Mouse (Mus musculus): ENCODE measurements at regions not wholly inside any gene's neighbourhood (a gene's known extent, or its start where the extent isn't known, plus 50 kb on each side); places are given as distances from the start of the nearest gene placed in this dataset.
"Not testable (repeated sequence)": the region's sequence is repeated elsewhere in the genome, so short reads cannot be mapped to it uniquely, and the experiment has no call there.

GRCm38 (mm10) chr5:18502831-18503230 lies 142.7 kb upstream of the Gnai1 start:
- no peaks in the 10 kb centered on the region for H3K27me3 ChIP-seq (ENCODE audit: low read depth, poor library complexity, severe bottlenecking)
- DNase-seq (ENCODE audit: low spot score) = no peak
- WGBS = 40% methylated on average over 12 of the region's 12 CpGs

GRCm38 (mm10) chr5:18494305-18494704 lies 134.2 kb upstream of the Gnai1 start:
- Histone ChIP-seq H3K27ac (replicated peaks) (no peak overlapping the region), H3K4me3 (no peak overlapping the region), H3K27me3 (ENCODE audit: low read depth, poor library complexity, severe bottlenecking) (no peaks in the 10 kb centered on the region), H3K9me3 (replicated peaks) (no peaks in the 10 kb centered on the region), H3K4me1 (no peaks in the 10 kb centered on the region), H3K36me3 (no peaks in the 10 kb centered on the region)
- WGBS = 91% methylated on average over 4 of the region's 4 CpGs
- no peak for DNase-seq (ENCODE audit: low spot score)

More at GRCm38 (mm10) chr5:18502831-18503230, 142.7 kb upstream of the Gnai1 start:
- 0 out of 2 replicates have a peak, but pooled peaks cover 2% of the 10 kb centered on the region for H3K4me1 ChIP-seq
- H3K27ac ChIP-seq (replicated peaks) = no peak overlapping the region
- H3K9me3 ChIP-seq (replicated peaks) = no peaks in the 10 kb centered on the region
- no peaks in the 10 kb centered on the region for H3K36me3 ChIP-seq
- no peak overlapping the region for H3K4me3 ChIP-seq

GRCm38 (mm10) chr5:18489709-18490108 lies 129.6 kb upstream of the Gnai1 start:
- Histone ChIP-seq H3K4me3 (no peak overlapping the region), H3K27me3 (ENCODE audit: low read depth, poor library complexity, severe bottlenecking) (no peaks in the 10 kb centered on the region), H3K36me3 (no peaks in the 10 kb centered on the region), H3K4me1 (no peaks in the 10 kb centered on the region), H3K9me3 (replicated peaks) (no peaks in the 10 kb centered on the region), H3K27ac (replicated peaks) (no peak overlapping the region)
- WGBS = 95% methylated on average over 3 of the region's 3 CpGs
- no peak for DNase-seq (ENCODE audit: low spot score)

- 38% methylated on average over 1 of the region's 1 CpGs for WGBS
- Histone ChIP-seq H3K4me1 (no peaks in the 10 kb centered on the region), H3K9me3 (replicated peaks) (no peaks in the 10 kb centered on the region), H3K27ac (replicated peaks) (no peak overlapping the region), H3K27me3 (ENCODE audit: low read depth, poor library complexity, severe bottlenecking) (no peaks in the 10 kb centered on the region), H3K36me3 (no peaks in the 10 kb centered on the region), H3K4me3 (no peak overlapping the region)
- DNase-seq (ENCODE audit: low spot score) = no peak
Measured at GRCm38 (mm10) chr5:18487076-18487772, 127.1 kb upstream of the Gnai1 start.

- no peak for DNase-seq (ENCODE audit: low spot score)
- no peak overlapping the region for H3K27ac ChIP-seq (replicated peaks)
- no peak overlapping the region for H3K4me3 ChIP-seq
- no peaks in the 10 kb centered on the region for H3K36me3 ChIP-seq
- no peaks in the 10 kb centered on the region for H3K9me3 ChIP-seq (replicated peaks)
- no peaks in the 10 kb centered on the region for H3K27me3 ChIP-seq (ENCODE audit: low read depth, poor library complexity, severe bottlenecking)
- H3K4me1 ChIP-seq = no peaks in the 10 kb centered on the region
Measured at GRCm38 (mm10) chr5:18484376-18484775, 124.2 kb upstream of the Gnai1 start.

GRCm38 (mm10) chr5:18478420-18478819 lies 118.3 kb upstream of the Gnai1 start:
- no peaks in the 10 kb centered on the region for H3K4me1 ChIP-seq
- no peaks in the 10 kb centered on the region for H3K36me3 ChIP-seq
- no peak for DNase-seq (ENCODE audit: low spot score)
- no peaks in the 10 kb centered on the region for H3K27me3 ChIP-seq (ENCODE audit: low read depth, poor library complexity, severe bottlenecking)
- no peaks in the 10 kb centered on the region for H3K9me3 ChIP-seq (replicated peaks)
- no peak overlapping the region for H3K27ac ChIP-seq (replicated peaks)
- 89% methylated on average over 7 of the region's 7 CpGs for WGBS
- H3K4me3 ChIP-seq = no peak overlapping the region

- H3K4me1 ChIP-seq = no peaks in the 10 kb centered on the region
- WGBS = 89% methylated on average over 6 of the region's 6 CpGs
- no peak overlapping the region for H3K4me3 ChIP-seq
- no peak overlapping the region for H3K27ac ChIP-seq (replicated peaks)
- H3K9me3 ChIP-seq (replicated peaks) = no peaks in the 10 kb centered on the region
- H3K27me3 ChIP-seq (ENCODE audit: low read depth, poor library complexity, severe bottlenecking) = no peaks in the 10 kb centered on the region
- DNase-seq (ENCODE audit: low spot score) = no peak
- H3K36me3 ChIP-seq = no peaks in the 10 kb centered on the region
Measured at GRCm38 (mm10) chr5:18477372-18478017, 117.3 kb upstream of the Gnai1 start.

GRCm38 (mm10) chr5:18472114-18472513 lies 112.0 kb upstream of the Gnai1 start:
- no peaks in the 10 kb centered on the region for H3K36me3 ChIP-seq
- no peak overlapping the region for H3K4me3 ChIP-seq
- H3K27me3 ChIP-seq (ENCODE audit: low read depth, poor library complexity, severe bottlenecking) = no peaks in the 10 kb centered on the region
- no peak for DNase-seq (ENCODE audit: low spot score)
- H3K9me3 ChIP-seq (replicated peaks) = no peaks in the 10 kb centered on the region
- no peak overlapping the region for H3K27ac ChIP-seq (replicated peaks)
- H3K4me1 ChIP-seq = no peaks in the 10 kb centered on the region

- H3K4me1 ChIP-seq = peaks cover 4% of the 10 kb centered on the region; the same call in 1 of the 2 replicates
- 90% methylated on average over 1 of the region's 1 CpGs for WGBS
- H3K27ac ChIP-seq (replicated peaks) = no peak overlapping the region
- H3K27me3 ChIP-seq (ENCODE audit: low read depth, poor library complexity, severe bottlenecking) = no peaks in the 10 kb centered on the region
- H3K9me3 ChIP-seq (replicated peaks) = no peaks in the 10 kb centered on the region
- H3K36me3 ChIP-seq = no peaks in the 10 kb centered on the region
- H3K4me3 ChIP-seq = no peak overlapping the region
- DNase-seq (ENCODE audit: low spot score) = no peak
Measured at GRCm38 (mm10) chr5:18457771-18458170, 97.6 kb upstream of the Gnai1 start.

GRCm38 (mm10) chr5:18456196-18456595 lies 96.0 kb upstream of the Gnai1 start:
- Histone ChIP-seq H3K9me3 (replicated peaks) (no peaks in the 10 kb centered on the region), H3K4me1 (peaks cover 4% of the 10 kb centered on the region; the same call in 1 of the 2 replicates), H3K4me3 (no peak overlapping the region), H3K27me3 (ENCODE audit: low read depth, poor library complexity, severe bottlenecking) (no peaks in the 10 kb centered on the region), H3K27ac (replicated peaks) (no peak overlapping the region), H3K36me3 (no peaks in the 10 kb centered on the region)
- 97% methylated on average over 1 of the region's 1 CpGs for WGBS
- DNase-seq (ENCODE audit: low spot score) = no peak

GRCm38 (mm10) chr5:18452871-18453757 lies 93.0 kb upstream of the Gnai1 start:
- H3K9me3 ChIP-seq (replicated peaks); H3K4me1 ChIP-seq; H3K27ac ChIP-seq (replicated peaks); DNase-seq (ENCODE audit: low spot score); H3K4me3 ChIP-seq; H3K27me3 ChIP-seq (ENCODE audit: low read depth, poor library complexity, severe bottlenecking); H3K36me3 ChIP-seq: not testable (repeated sequence)
- WGBS = 69% methylated on average over 6 of the region's 6 CpGs

GRCm38 (mm10) chr5:18449261-18449660 lies 89.1 kb upstream of the Gnai1 start:
- Histone ChIP-seq H3K27ac (replicated peaks) (no peak overlapping the region), H3K9me3 (replicated peaks) (no peaks in the 10 kb centered on the region), H3K4me1 (no peaks in the 10 kb centered on the region), H3K4me3 (no peak overlapping the region), H3K36me3 (no peaks in the 10 kb centered on the region), H3K27me3 (ENCODE audit: low read depth, poor library complexity, severe bottlenecking) (no peaks in the 10 kb centered on the region)
- no peak for DNase-seq (ENCODE audit: low spot score)
- WGBS = 85% methylated on average over 3 of the region's 3 CpGs

GRCm38 (mm10) chr5:18448330-18448670 lies 88.1 kb upstream of the Gnai1 start:
- Histone ChIP-seq H3K27ac (replicated peaks) (no peak overlapping the region), H3K4me3 (no peak overlapping the region), H3K9me3 (replicated peaks) (no peaks in the 10 kb centered on the region), H3K4me1 (no peaks in the 10 kb centered on the region), H3K36me3 (no peaks in the 10 kb centered on the region), H3K27me3 (ENCODE audit: low read depth, poor library complexity, severe bottlenecking) (no peaks in the 10 kb centered on the region)
- 89% methylated on average over 5 of the region's 5 CpGs for WGBS
- DNase-seq (ENCODE audit: low spot score) = no peak
